Mouse (Mus musculus) thymus, postnatal 36 days (tissue): ENCODE measurements around the gene Tsen54.

Experiments
- DNase-seq, 2 experiments: peaks; one replicate each; pipeline ENCODE4 v3.0.0; 2022; ENCODE audit warnings: mixed read lengths in 2 of 2

Gene Tsen54

DNA sequence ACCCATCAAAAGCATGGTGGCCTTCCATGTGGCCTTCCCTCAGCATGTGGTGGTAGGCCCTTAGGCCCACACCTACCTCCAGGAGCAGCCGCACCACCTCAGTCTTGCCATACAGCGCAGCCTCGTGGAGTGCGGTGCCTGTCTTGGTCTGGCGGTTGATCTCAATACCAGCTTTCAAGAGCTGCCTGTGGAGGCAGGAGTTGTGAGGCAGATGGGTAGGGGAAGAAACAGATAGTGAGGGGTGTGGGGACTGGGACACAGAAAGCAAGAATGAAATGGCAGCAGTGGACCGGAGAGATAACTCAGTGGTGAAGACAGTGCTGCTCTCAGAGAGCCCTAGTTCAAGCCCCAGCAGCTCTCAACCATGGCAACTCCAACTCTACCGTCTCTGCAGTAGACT lies 9.5 kb upstream of the Tsen54 start:
- DNase-seq = no peak

DNA sequence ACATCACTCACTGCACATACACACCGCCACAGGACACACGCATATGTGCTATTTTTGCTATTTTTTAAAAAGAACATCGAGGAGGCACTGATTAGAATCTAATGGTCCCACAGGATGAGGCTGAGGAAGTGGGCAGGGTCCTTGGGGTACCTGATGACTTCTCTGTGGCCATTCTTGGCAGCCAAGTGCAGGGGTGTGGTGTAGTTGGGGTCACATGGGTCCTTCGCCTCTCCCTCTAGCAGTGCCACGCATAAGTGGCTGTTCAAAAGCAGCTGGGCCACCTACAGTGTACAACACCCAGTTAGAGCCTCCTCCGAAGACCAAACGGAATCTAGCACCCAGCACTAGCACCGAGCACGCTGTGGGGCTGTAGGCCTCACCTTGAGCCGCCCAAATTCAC lies 8.4 kb upstream of the Tsen54 start:
- no peak for DNase-seq

DNA sequence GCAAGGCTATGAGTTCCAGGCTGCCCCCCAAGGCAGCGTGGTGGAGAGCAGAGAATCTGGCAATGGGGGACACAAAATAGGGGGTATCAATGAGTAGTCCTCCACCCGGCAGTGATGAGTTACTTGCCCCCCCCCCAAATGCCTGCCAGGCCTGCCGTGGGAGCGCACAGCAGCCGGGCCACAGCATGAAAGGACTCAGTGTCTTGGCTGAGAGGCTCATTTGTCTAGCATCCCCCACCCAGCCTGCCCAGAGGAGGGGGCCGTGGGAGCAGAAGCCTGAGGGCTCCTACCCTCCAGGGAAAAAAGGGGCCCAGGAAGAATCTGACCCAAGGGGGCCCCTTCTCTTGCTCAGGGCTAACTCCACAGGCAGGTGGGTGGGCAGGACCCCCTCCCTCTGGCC lies 7.2 kb upstream of the Tsen54 start:
- DNase-seq = no peak

DNA sequence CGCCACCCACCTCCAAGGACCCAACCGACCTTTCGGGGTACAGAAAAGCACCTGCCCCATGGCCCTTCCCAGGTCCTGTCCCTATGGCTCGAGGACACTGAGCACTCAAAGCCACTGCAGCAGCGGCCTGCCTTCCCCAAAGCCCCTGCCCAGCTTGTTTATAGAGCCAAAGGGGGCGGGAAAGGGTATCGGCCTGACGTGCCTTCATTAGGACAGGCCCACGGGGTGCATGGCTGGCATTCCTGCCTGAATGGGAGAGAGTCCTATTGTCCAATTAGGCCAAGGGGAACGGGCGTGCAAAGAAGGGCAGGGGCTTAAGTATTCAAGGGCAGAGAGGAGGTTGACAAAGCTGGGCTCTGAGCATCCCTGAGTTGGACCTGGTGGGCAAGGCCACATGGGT lies 6.6 kb upstream of the Tsen54 start:
- no peak for DNase-seq

GRCm38 (mm10) chr11:115808696-115809310 lies 5.7 kb upstream of the Tsen54 start:
- DNase-seq = no peak

- DNase-seq = no peak
Measured at GRCm38 (mm10) chr11:115809311-115809781, 5.2 kb upstream of the Tsen54 start.

DNA sequence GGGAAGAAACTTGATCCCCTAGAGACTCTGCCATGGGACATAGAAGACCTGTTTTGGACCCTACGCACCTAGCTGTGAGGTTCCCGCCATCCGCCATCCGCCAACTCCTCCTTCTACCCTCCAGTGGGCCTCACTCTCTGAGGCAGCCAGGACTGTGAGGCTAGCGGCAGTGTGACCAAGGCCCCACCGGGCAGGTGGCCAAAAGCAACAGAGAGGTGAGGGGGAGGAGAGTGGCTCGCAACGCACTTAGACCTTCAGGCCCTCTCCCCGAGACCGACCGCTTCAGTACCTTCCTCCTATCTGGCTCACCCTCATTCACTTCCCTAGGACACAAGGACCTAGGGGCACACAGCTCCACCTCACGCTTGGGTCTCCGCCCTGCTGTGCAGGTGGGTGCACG lies 4.1 kb upstream of the Tsen54 start:
- DNase-seq = no peak

- no peak for DNase-seq
Measured at GRCm38 (mm10) chr11:115811381-115812093, 3.0 kb upstream of the Tsen54 start.

GRCm38 (mm10) chr11:115812095-115812494 lies 2.4 kb upstream of the Tsen54 start:
- no peak for DNase-seq

DNA sequence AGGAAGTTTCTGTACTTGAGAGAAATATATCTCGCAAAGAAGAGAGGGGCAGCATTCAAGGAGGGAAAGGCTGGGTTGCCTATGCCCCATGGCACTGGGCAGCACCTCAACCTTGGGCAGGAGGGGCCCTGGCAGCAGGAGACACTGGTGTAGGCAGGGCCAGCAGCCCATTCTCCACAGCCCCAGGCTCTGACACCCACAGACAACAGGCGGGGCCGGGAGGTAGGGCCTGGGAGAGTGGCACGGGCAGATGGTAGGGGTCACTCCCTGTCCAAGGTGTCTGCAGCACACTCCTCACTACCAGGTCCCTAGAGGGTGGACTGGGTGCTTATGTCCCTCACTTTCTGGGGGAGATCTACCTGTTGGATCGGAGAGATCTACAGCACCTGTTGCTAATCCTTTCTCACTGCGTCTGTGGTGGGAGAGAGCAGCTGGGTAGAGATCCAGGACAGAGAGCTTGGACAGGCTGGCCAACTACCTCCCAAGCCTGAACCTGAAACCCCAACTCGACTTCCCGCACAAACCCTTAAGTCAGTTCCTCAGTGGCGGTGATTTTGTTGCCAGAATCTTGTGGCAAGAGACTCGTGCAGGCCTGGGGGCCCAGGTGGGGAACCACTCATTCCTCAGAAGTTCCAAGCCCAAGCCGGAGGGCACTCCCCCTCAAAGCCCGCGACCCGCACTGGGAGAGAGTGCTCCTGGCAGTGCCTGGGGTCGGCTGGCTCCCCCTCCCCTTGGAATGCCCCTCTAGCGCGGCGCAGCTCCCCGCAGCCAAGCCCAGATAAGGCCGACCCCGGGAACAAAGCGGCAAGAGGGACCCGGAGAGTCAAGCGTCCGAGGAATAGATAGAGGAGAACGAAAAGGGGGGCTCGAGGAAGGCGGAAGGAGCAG lies 1.7 kb upstream of the Tsen54 start:
- no peak for DNase-seq

GRCm38 (mm10) chr11:115813507-115814296 lies 822 bp upstream of the Tsen54 start, which contains the start of gene Caskin2:
Caskin2 (minus strand) TSS chr11:115813639.
- peak; percentile 95 to 97 for DNase-seq

DNA sequence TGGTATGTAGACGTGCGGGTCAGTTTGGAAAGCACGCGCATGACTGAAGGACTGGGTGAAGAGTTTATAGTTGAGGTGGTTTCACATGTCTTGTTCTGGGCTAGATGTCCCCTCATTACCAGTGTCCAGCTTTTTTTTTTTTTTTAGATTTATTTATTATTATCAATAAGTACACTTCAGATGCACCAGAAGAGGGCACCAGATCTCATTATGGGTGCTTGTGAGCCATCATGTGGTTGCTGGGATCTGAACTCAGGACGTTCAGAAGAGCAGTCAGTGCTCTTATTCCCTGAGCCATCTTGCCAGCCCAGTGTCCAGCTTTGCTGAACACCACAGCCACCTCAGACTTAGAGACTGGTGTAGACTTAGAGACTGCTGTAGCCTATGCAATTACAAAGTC lies 2.8 kb downstream of the Tsen54 start:
- no peak for DNase-seq

DNA sequence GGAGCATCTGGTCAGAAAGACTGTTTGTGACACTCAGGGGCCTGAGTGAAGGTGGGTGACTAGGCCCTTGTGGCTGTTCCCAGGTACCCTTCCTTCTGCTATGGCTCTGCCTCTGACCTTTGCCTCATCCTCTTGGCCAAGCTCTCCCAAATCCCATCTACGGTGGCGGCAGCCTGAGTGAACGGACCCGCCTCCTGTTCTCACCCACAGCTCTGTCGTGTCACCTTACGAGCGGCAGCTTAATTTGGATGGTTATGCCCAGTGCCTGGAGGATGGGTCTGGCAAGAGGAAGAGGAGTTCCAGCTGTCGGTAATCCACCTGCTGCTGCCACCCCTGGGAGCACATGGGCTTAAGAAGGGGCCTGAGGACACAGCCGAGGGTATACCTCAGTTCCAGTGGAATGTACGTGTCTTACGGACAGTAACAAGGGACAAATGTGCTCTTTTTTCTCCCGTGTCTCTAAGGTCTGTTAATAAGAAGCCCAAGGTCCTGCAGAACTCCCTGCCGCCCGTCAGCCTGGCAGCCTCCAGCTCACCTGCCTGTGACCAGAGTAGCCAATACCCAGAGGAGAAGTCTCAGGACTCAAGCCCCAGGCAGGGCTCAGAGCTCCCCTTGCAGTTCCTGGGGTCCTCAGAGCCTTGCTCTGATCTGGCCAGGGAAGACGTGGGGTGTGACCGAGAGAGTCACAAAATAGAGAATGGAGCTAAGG lies 5.5 kb downstream of the Tsen54 start:
- no peak for DNase-seq

DNA sequence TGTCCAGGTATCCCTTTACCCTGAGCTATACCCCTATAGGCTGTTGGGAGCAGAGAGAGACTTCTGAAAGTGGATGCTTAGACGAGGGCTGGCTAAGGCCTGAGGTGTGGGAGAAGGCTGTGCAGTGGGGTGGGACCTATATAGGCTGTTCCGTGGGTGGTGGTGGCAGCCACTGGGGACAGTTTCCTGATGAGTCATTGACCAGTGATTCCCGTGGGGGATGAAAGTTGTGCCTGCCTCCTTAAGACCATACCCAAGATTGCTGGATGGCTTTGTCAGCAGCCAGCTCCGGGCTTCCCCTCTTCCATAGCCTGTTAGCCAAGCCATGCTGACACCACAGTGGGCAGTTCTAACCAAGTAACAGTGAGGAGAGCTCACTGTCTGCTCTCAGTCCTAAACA lies 6.5 kb downstream of the Tsen54 start:
- no peak for DNase-seq

- DNase-seq = peak; percentile 87 to 91
Measured at GRCm38 (mm10) chr11:115823774-115824740, 9.5 kb downstream of the Tsen54 start, which contains the start of gene Llgl2. Llgl2 (plus strand) TSS chr11:115824049.

DNA sequence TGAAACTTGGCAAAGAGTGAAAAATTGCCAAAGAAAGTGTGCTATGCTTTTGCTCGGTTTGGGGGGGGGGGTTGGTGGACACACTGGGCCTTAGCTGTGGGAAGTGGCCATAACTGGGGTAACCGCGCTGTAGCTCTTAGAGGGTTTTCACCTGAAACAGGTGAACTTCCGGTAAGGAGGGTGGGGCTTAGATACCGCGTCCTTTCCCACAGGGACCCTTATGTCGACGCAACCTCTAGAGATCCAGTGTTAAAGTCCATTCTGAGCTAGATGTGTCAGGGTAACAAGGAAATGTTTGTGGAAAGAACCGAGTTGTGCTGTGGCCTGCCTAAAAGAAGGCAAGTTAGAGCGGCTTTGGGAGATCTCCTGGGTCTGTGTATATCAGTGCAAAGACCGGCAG lies 10.3 kb downstream of the Tsen54 start:
- no peak for DNase-seq

DNA sequence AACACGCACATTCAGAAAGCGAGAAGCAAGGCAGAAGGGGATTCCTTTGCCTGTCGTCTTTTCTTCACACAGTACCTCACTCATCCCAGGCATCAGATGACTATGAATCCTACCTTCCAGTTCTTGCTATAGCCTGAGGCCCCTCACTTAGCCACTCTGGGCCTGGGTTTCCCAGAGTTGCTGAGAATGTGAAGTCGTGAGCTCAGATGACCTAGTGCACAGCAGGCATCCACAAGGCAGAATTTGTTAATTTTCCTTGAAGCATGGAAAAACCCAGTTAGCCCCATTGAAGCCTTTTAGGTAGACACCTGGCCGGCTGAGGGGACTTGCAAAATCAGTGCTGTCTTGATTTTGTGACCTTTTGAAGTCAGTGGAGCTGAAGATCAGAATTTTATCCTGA lies 12.0 kb downstream of the Tsen54 start:
- no peak for DNase-seq

DNA sequence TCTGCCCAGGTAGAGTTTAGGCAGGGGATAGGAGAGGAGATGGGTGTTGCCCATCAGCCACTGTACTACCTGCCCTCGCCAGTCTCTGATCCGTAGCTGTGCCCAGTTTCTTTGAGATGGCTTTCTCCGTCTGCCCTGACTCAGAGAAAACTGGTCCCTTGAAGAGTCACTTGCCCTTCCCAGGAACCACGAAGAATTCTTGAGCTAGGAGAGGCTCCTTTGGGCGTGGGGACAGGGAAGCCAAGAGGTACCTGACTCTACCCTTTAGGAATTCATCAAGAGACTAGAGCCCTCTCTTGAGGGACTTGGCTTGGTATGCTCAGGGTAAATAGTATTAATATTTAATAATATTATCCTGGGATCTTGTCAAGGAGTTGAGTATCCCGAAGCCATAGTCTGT lies 13.1 kb downstream of the Tsen54 start:
- DNase-seq = no peak

DNA sequence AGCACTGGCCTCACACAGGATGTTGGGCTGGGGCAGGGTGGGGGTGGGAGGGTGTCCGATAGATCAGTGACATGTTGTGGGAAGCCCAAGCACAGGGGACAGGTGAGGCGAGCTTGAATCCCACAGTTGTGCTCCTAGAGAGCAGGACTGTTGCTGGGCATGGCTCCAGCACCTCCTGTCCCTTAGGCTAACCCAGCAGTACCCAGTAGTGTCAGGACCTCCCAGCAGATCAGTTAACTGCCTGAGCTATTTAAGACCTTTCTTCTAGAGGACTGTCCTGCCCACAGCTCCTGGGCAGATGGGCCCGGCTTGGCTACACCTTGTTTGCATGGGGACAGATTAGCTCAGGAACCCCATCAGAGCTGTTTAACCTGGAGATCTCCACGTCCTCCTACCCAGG lies 14.5 kb downstream of the Tsen54 start:
- no peak for DNase-seq

GRCm38 (mm10) chr11:115830550-115831325 lies 16.2 kb downstream of the Tsen54 start:
- no peak for DNase-seq
